Mouse (Mus musculus): ENCODE data around the gene Trnp1. TPM values are rescaled to one million over a fixed set of nuclear protein-coding genes. Genes with fewer than 3 reads are reported as not detected.

Trnp1 gene
- total RNA-seq, 2 experiments from 2014 or later = 156 to 160 TPM

DNA sequence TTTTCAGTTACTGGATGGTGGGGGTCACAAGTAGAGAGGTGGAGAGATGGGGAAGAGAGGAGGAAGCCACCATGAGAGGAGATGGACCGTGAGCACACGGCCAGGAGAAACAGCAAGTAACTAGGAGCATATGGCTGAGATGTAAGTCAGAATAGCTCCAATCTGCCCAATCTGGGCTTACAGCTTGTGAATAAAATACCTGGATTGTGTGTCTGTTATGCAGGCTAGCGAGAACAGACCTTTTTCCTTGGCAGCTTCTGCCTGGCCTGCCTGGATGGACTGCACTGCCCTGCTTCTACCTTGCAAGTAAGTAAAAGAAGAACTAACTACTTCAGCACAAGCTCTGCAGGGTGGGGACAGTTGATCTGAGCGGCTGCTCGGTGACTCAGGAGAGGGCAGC lies 12.7 kb upstream of the Trnp1 start:
- intact Hi-C loops (cut with DNase I) = no loop called here
- no peak overlapping the region for H3K27ac ChIP-seq
- H3K4me3 ChIP-seq = no peak overlapping the region
- DNase-seq (ENCODE audit: extremely low spot score in 1 of 2, low spot score in 2 of 2) = no peak
- no peak for TF ChIP-seq CTCF (IDR thresholded peaks at IDR 0.05)

DNA sequence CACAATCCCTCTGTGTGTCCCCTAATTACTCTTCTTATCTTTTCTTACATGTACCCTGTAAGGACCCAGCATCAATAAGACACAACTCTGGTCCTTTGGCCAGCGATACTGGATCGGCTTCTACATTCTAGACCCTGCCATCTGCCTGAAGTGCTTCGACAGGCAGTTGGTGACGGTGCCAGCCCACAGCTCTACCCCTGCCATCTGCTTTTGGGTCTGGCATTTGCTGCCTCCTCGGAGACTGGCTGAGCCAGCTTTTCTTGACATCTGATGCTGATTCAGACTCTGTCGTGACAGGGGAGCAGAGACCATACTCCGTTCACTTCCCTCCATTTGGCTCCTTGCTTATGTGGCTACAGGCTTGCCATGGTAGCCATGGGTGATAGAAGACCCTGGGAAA lies 10.6 kb upstream of the Trnp1 start:
- peak in 1 of 2 experiments; percentile 38 for DNase-seq (ENCODE audit: extremely low spot score in 1 of 2, low spot score in 2 of 2)
- Histone ChIP-seq H3K4me3 (no peak overlapping the region), H3K27ac (no peak overlapping the region)
- no peak for TF ChIP-seq CTCF (IDR thresholded peaks at IDR 0.05)
- intact Hi-C loops (cut with DNase I) = no loop called here

DNA sequence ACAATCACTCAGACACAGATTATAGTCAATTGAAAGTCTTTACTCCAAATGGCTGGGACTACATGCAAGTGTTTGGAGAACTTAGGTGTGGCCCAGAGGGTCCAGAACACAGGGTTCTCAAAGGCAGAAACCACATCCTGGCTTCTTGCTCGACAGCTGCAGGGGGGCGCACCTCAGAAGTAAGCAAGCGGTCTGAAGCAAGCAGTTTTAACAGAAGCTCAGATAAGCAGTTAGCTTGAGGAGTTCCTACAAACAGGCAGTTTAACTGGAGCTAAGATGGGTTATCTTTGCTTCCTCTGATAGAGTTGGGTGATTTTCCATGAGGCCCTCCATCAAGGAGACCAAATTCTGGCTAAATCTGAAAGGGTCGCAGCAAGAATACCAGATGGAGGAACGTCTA lies 8.2 kb upstream of the Trnp1 start:
- Histone ChIP-seq H3K27ac (no peak overlapping the region), H3K4me3 (no peak overlapping the region)
- intact Hi-C loops (cut with DNase I) = no loop called here
- no peak for TF ChIP-seq CTCF (IDR thresholded peaks at IDR 0.05)
- no peak for DNase-seq (ENCODE audit: extremely low spot score in 1 of 2, low spot score in 2 of 2)

DNA sequence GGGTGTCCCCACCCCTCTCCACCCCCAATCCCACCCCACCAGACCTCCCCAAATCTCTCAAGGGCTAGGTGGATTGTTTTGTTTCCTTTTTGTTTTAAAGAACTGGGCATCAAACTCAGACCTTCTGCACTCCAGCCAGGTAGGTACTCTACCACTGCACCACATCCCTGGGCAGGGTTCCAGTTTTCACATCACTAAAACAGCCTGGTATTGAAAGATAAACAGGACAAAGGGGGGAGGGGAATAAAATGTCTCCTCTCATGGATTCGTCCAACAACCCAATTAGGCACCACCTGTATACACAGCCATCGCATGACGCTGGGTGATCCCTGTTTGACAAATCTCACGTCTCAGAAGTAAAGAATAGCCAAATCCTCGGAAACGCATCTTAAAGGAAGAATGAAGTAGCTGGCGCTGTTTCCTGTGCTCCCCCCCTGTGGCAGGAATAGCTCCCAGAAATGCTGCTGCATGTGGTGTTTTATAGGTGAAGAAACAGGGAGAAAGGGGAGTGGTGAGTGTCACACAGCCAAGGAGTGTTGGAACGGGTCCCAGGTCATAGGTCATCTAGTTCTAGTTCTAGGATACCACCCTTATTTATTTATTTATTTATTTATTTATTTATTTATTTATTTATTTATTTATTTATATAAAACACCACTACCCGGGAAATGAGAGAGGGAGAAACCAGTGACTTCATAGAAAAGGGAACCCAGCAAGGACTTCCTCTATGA lies 6.6 kb upstream of the Trnp1 start:
- H3K4me3 ChIP-seq = no peak overlapping the region
- intact Hi-C loops (cut with DNase I) = no loop called here
- no peak for DNase-seq (ENCODE audit: extremely low spot score in 1 of 2, low spot score in 2 of 2)
- no peak; the same call in 1 of the 2 replicates for TF ChIP-seq CTCF (IDR thresholded peaks at IDR 0.05)
- H3K27ac ChIP-seq = no peak overlapping the region

DNA sequence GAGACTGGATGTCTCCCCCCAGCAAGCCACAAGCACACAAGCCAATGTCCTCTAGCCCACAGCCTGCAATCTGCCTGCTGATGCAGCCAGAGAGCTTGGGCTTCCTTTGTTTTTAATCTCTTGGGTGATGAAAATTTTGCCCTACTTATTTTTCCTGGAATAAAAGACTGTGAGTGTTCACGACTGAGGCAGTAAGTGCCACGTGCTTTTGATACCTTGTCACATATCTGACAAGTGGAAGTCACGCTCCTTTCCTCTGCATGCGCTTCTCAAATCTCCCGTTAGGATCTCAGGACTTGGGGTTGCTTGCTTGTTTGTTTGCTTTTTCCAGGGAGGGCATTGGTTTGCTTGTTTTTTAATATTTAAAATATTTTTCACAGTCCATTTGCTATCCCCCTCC lies 6.0 kb upstream of the Trnp1 start:
- intact Hi-C loops (cut with DNase I) = no loop called here
- DNase-seq (ENCODE audit: extremely low spot score in 1 of 2, low spot score in 2 of 2) = no peak
- Histone ChIP-seq H3K27ac (no peak overlapping the region), H3K4me3 (no peak overlapping the region)
- TF ChIP-seq CTCF (IDR thresholded peaks at IDR 0.05) = no peak

DNA sequence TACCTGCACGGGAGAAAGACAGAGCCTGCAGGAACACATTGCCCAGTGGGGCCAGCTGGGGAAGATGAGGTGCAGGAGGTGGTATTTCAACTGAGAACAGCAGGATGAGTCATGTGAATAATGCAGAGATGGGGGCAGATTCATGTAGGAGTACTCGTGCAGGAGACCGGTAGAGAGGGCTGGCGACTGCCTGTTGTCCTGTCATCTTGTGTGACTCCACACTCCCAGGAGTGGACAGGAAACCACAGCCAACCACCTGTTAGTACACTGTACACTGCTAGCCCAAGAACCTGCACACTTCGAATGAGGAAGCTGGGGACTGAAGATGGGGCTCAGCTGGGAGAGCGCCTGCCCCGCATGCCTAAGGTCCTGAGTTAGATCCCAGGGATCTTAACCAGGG lies 3.2 kb upstream of the Trnp1 start:
- DNase-seq (ENCODE audit: extremely low spot score in 1 of 2, low spot score in 2 of 2) = no peak
- intact Hi-C loops (cut with DNase I) = no loop called here
- no peak for TF ChIP-seq CTCF (IDR thresholded peaks at IDR 0.05)
- Histone ChIP-seq H3K27ac (no peak overlapping the region), H3K4me3 (no peak overlapping the region)

DNA sequence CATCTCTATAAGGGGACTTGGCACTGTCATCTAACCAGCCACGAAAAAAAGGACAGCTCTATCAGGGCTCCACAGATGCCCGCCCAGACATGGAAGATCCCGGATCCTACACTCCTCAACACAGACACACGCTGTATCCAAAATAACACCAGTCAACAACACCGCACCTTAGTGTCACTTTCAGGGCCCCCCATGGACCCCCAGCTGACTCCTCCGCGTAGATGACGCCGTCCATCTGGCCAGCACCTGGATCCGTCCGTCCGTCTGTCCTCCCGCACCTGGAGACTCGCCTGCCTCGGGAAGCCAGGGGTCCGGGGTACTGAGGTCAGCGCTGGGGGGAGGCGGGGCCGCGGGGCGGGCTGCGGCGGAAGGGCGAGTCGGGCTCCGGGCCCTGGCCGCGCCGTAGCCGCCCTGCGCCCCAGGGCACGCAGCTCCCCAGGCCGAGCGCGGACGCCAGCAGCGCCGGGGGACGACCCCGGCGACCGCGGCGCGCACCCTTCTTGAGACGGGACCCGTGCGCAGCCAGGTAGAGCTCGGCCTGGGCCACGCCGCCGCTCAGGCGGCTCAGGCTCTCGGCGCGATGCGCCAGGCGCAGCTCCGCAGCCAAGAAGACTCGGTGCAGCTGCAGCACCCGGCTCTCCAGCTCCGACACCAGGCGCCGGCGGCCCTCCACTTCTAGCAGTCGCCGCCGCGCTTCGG lies 740 bp downstream of the Trnp1 start:
- H3K4me3 ChIP-seq = peak overlapping the region; percentile 66
- H3K27ac ChIP-seq = peak overlapping the region; percentile 87
- no peak for TF ChIP-seq CTCF (IDR thresholded peaks at IDR 0.05)
- peak in 1 of 2 experiments; percentile 36 for DNase-seq (ENCODE audit: extremely low spot score in 1 of 2, low spot score in 2 of 2)
- intact Hi-C loops (cut with DNase I) = no loop called here

DNA sequence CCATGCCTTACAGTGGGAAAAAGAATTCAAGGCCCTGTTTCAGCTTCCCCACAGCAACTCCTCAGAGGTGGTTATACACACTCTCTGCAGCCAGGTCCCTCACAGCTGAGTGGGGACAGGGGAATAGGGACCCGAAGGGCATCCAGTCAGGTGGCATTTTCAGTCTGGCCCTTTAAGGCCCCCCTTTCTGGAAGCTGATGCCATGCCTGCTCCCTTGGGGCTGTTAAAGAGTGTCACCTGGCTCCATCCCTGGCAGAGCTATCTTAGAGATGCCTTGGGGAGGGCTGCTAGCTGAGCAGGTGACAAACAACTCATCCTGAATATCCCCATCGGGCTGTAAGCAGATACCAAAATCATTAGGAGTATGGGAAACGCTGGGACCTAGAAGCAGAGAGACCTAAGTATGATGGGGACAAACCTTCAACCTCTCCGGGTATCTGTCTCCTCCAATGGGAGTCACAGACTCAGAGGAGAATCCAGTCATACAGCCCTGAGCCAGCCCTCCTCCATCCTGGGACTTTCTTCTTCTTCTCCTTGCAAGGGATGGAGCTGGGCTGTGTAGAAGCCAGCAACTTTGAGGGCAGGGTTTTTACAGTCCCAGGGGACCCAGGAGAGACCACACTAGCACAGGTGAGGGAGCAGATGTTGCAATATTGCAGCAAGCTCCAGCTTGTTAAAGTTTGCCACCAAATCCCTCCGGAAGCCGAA lies 1.5 kb downstream of the Trnp1 start:
- intact Hi-C loops (cut with DNase I) = no loop called here
- no peak for TF ChIP-seq CTCF (IDR thresholded peaks at IDR 0.05)
- no peak for DNase-seq (ENCODE audit: extremely low spot score in 1 of 2, low spot score in 2 of 2)
- Histone ChIP-seq H3K4me3 (peak overlapping the region; percentile 66), H3K27ac (peak overlapping the region; percentile 87)

DNA sequence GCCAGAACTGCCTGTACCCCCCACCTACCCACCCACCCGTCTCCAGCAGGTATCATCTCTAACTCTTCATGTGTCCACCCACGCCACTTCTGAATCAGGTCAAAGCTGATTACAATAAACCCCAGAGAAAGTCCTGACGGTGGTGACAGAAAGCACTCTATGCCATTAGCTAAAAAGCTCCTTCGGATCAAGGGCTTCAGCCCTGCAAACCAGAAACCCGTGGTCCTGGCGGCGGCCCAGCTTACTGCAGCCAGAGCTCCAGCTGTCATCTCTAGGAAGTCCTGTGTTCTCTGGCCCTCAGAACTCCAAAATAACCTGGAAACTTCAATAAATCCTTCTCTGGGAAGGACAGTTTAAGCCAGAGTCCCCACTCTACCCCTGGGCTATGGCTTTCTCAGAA lies 2.6 kb downstream of the Trnp1 start:
- no peak; the same call in 1 of the 2 replicates for TF ChIP-seq CTCF (IDR thresholded peaks at IDR 0.05)
- no peak for DNase-seq (ENCODE audit: extremely low spot score in 1 of 2, low spot score in 2 of 2)
- Histone ChIP-seq H3K27ac (peak overlapping the region; percentile 87; the same call in 1 of the 2 replicates), H3K4me3 (peak overlapping the region; percentile 66)
- intact Hi-C loops (cut with DNase I) = no loop called here

DNA sequence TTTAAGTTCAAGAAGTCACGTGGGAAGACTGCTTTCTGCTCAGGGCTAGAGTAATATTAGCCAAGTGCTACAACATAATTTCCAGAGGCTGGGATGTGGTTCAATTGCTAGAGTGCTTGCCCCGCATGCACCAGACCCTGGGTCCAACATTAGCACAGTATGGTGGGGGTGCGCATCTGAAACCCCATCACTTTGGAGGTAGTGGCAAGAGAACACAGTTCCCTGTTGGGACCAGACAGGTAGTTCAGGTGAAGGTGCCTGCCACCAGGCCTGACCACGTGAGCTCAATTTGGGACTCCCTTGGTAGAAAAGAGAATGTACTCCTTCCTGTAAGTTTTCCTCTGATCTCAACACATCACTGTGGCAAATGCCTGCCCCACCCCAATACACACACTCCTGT lies 3.5 kb downstream of the Trnp1 start:
- no peak for DNase-seq (ENCODE audit: extremely low spot score in 1 of 2, low spot score in 2 of 2)
- Histone ChIP-seq H3K4me3 (peak overlapping the region; percentile 23; the same call in 1 of the 2 replicates), H3K27ac (no peak overlapping the region)
- no peak for TF ChIP-seq CTCF (IDR thresholded peaks at IDR 0.05)
- intact Hi-C loops (cut with DNase I) = loop anchor here (1.0 kb wide), 1 partner anchor 16 kb away; no protein-coding TSS in a partner anchor

DNA sequence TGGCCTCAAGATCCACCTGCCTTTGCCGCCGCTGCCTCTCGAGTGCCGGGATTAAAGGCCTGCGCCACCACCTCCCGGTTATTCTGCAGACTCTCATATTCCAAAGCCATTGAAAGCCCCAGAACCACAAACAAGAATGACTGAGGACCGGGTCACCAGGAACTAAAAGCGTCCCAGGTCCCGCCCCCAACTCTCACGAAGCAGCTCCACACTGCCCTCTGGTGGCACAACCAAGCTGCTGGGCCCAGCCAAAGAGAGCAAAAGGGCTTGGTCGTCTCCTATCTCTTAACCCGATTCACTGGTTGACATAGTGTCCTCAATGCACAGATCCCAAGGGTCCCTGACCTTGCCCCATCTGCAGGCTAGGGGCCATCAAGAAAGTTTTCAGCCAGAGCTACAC lies 3.9 kb downstream of the Trnp1 start:
- peak; percentile 98 for TF ChIP-seq CTCF (IDR thresholded peaks at IDR 0.05)
- Histone ChIP-seq H3K4me3 (peak overlapping the region; percentile 39), H3K27ac (no peak overlapping the region)
- peak; percentile 78 to 86 for DNase-seq (ENCODE audit: extremely low spot score in 1 of 2, low spot score in 2 of 2)
- intact Hi-C loops (cut with DNase I) = loop anchor here (1.0 kb wide), 1 partner anchor 15 kb away; no protein-coding TSS in a partner anchor

DNA sequence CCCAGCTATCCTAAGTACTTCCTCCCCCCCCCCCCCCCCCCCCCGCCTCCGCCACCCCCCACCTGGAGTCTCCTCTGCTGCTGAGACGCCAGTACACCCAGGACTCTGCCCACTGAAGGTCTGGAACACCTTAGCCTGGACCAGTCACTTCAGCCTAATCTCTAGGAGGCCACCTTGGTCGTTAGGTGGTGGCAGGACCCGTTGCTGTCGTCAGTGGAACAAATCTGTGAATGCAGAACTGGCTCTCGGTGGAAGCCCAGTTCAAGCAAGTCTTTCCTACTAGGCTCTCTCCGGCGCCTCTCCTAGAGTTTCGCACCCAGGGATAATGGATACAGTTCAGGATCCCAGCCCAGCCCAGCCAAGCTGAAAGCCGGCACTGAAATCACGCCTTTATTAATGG lies 4.5 kb downstream of the Trnp1 start:
- no peak for TF ChIP-seq CTCF (IDR thresholded peaks at IDR 0.05)
- no peak overlapping the region for H3K27ac ChIP-seq
- peak overlapping the region; percentile 39 for H3K4me3 ChIP-seq
- no peak for DNase-seq (ENCODE audit: extremely low spot score in 1 of 2, low spot score in 2 of 2)
- intact Hi-C loops (cut with DNase I) = loop anchor here (1.0 kb wide), 1 partner anchor 15 kb away; no protein-coding TSS in a partner anchor
